Mouse (Mus musculus): ENCODE data around the gene Aspg. TPM values are rescaled to one million over a fixed set of nuclear protein-coding genes. Genes with fewer than 3 reads are reported as not detected.

Gene Aspg
- polyA plus RNA-seq, 1 experiment = 1.3 TPM

GRCm38 (mm10) chr12:112112235-112112634 is 5.8 kb downstream of the Aspg start:
- no peak overlapping the region for H3K27ac ChIP-seq (ENCODE audit: insufficient read depth, low read length)
- TF ChIP-seq POLR2A (IDR thresholded peaks at IDR 0.05; ENCODE audit: low read depth, low read length) = no peak
- TF ChIP-seq CTCF (IDR thresholded peaks at IDR 0.05; ENCODE audit: borderline replicate concordance, insufficient read depth, low read length) = no peak
- no peak overlapping the region for H3K4me3 ChIP-seq (ENCODE audit: insufficient read depth, low read length)
- H3K4me1 ChIP-seq (ENCODE audit: control insufficient read depth, insufficient read depth, low read length) = no peaks in the 10 kb centered on the region

- no peak overlapping the region for H3K27ac ChIP-seq (ENCODE audit: insufficient read depth, low read length)
- no peak for TF ChIP-seq POLR2A (IDR thresholded peaks at IDR 0.05; ENCODE audit: low read depth, low read length)
- TF ChIP-seq CTCF (IDR thresholded peaks at IDR 0.05; ENCODE audit: borderline replicate concordance, insufficient read depth, low read length) = no peak
- no peaks in the 10 kb centered on the region for H3K4me1 ChIP-seq (ENCODE audit: control insufficient read depth, insufficient read depth, low read length)
- H3K4me3 ChIP-seq (ENCODE audit: insufficient read depth, low read length) = no peak overlapping the region
Observed at GRCm38 (mm10) chr12:112112686-112113396, 6.4 kb downstream of the Aspg start.

- no peak overlapping the region for H3K27ac ChIP-seq (ENCODE audit: insufficient read depth, low read length)
- TF ChIP-seq CTCF (IDR thresholded peaks at IDR 0.05; ENCODE audit: borderline replicate concordance, insufficient read depth, low read length) (peak; percentile 99), POLR2A (IDR thresholded peaks at IDR 0.05; ENCODE audit: low read depth, low read length) (no peak)
- H3K4me1 ChIP-seq (ENCODE audit: control insufficient read depth, insufficient read depth, low read length) = no peaks in the 10 kb centered on the region
- no peak overlapping the region for H3K4me3 ChIP-seq (ENCODE audit: insufficient read depth, low read length)
Observed at GRCm38 (mm10) chr12:112113710-112114109, 7.2 kb downstream of the Aspg start.

GRCm38 (mm10) chr12:112117006-112117405 is 10.5 kb downstream of the Aspg start:
- no peaks in the 10 kb centered on the region for H3K4me1 ChIP-seq (ENCODE audit: control insufficient read depth, insufficient read depth, low read length)
- no peak overlapping the region for H3K27ac ChIP-seq (ENCODE audit: insufficient read depth, low read length)
- no peak for TF ChIP-seq POLR2A (IDR thresholded peaks at IDR 0.05; ENCODE audit: low read depth, low read length)
- no peak for TF ChIP-seq CTCF (IDR thresholded peaks at IDR 0.05; ENCODE audit: borderline replicate concordance, insufficient read depth, low read length)
- H3K4me3 ChIP-seq (ENCODE audit: insufficient read depth, low read length) = no peak overlapping the region

- Histone ChIP-seq H3K27ac (ENCODE audit: insufficient read depth, low read length) (no peak overlapping the region), H3K4me3 (ENCODE audit: insufficient read depth, low read length) (no peak overlapping the region), H3K4me1 (ENCODE audit: control insufficient read depth, insufficient read depth, low read length) (no peaks in the 10 kb centered on the region)
- TF ChIP-seq POLR2A (IDR thresholded peaks at IDR 0.05; ENCODE audit: low read depth, low read length) (no peak), CTCF (IDR thresholded peaks at IDR 0.05; ENCODE audit: borderline replicate concordance, insufficient read depth, low read length) (no peak)
Observed at GRCm38 (mm10) chr12:112117649-112118048, 11.2 kb downstream of the Aspg start.

GRCm38 (mm10) chr12:112121188-112121587 is 14.7 kb downstream of the Aspg start:
- Histone ChIP-seq H3K27ac (ENCODE audit: insufficient read depth, low read length) (no peak overlapping the region), H3K4me1 (ENCODE audit: control insufficient read depth, insufficient read depth, low read length) (no peaks in the 10 kb centered on the region), H3K4me3 (ENCODE audit: insufficient read depth, low read length) (no peak overlapping the region)
- no peak for TF ChIP-seq CTCF (IDR thresholded peaks at IDR 0.05; ENCODE audit: borderline replicate concordance, insufficient read depth, low read length)
- no peak for TF ChIP-seq POLR2A (IDR thresholded peaks at IDR 0.05; ENCODE audit: low read depth, low read length)

- TF ChIP-seq CTCF (IDR thresholded peaks at IDR 0.05; ENCODE audit: borderline replicate concordance, insufficient read depth, low read length) = no peak
- TF ChIP-seq POLR2A (IDR thresholded peaks at IDR 0.05; ENCODE audit: low read depth, low read length) = no peak
- Histone ChIP-seq H3K4me1 (ENCODE audit: control insufficient read depth, insufficient read depth, low read length) (no peaks in the 10 kb centered on the region), H3K4me3 (ENCODE audit: insufficient read depth, low read length) (no peak overlapping the region), H3K27ac (ENCODE audit: insufficient read depth, low read length) (no peak overlapping the region)
Observed at GRCm38 (mm10) chr12:112125903-112126302, 19.4 kb downstream of the Aspg start.

GRCm38 (mm10) chr12:112126931-112127635 is 20.6 kb downstream of the Aspg start:
- Histone ChIP-seq H3K27ac (ENCODE audit: insufficient read depth, low read length) (no peak overlapping the region), H3K4me3 (ENCODE audit: insufficient read depth, low read length) (no peak overlapping the region), H3K4me1 (ENCODE audit: control insufficient read depth, insufficient read depth, low read length) (no peaks in the 10 kb centered on the region)
- TF ChIP-seq CTCF (IDR thresholded peaks at IDR 0.05; ENCODE audit: borderline replicate concordance, insufficient read depth, low read length) = no peak
- TF ChIP-seq POLR2A (IDR thresholded peaks at IDR 0.05; ENCODE audit: low read depth, low read length) = no peak

GRCm38 (mm10) chr12:112128526-112128925 is 22.0 kb downstream of the Aspg start:
- no peak overlapping the region for H3K27ac ChIP-seq (ENCODE audit: insufficient read depth, low read length)
- H3K4me1 ChIP-seq (ENCODE audit: control insufficient read depth, insufficient read depth, low read length) = no peaks in the 10 kb centered on the region
- TF ChIP-seq POLR2A (IDR thresholded peaks at IDR 0.05; ENCODE audit: low read depth, low read length) (no peak), CTCF (IDR thresholded peaks at IDR 0.05; ENCODE audit: borderline replicate concordance, insufficient read depth, low read length) (no peak)
- no peak overlapping the region for H3K4me3 ChIP-seq (ENCODE audit: insufficient read depth, low read length)

GRCm38 (mm10) chr12:112129300-112129856 is 22.9 kb downstream of the Aspg start:
- Histone ChIP-seq H3K4me3 (ENCODE audit: insufficient read depth, low read length) (no peak overlapping the region), H3K27ac (ENCODE audit: insufficient read depth, low read length) (no peak overlapping the region)
- TF ChIP-seq CTCF (IDR thresholded peaks at IDR 0.05; ENCODE audit: borderline replicate concordance, insufficient read depth, low read length) (no peak), POLR2A (IDR thresholded peaks at IDR 0.05; ENCODE audit: low read depth, low read length) (no peak)

More at GRCm38 (mm10) chr12:112129300-112129856, 22.9 kb downstream of the Aspg start:
- H3K4me1 ChIP-seq (ENCODE audit: control insufficient read depth, insufficient read depth, low read length) = no peaks in the 10 kb centered on the region

Measured in embryonic fibroblast, embryonic 13.5 days (primary cell).